Mouse (Mus musculus) embryo, embryonic 11 days (tissue): ENCODE results near the gene Aldh1l2.

Experiments
- DNase-seq: peaks from one replicate; pipeline ENCODE4 v3.0.0-alpha.2; 2015

The Aldh1l2 gene

GRCm38 (mm10) chr10:83448582-83448981, 85.4 kb downstream of the Aldh1l2 start:
- DNase-seq, result no peak
